Mouse (Mus musculus): Measurements from ENCODE around the gene Zfp668. TPM values are rescaled to one million over a fixed set of nuclear protein-coding genes. Genes with fewer than 3 reads are reported as not detected.

The Zfp668 gene
- total and polyA plus RNA-seq, 3 experiments: 2.4 to 8.6 (median 5.9) TPM

GRCm38 (mm10) chr7:127867641-127868040 lies 9.0 kb downstream of the Zfp668 start:
- Histone ChIP-seq H3K9ac (ENCODE audit: insufficient read depth, low read depth) (no peak overlapping the region), H3K36me3 (replicated peaks in 1 of 2; ENCODE audit: control insufficient read depth in 1 of 2, insufficient read depth in 1 of 2, low read length in 1 of 2) (peaks cover 28 to 73% of the 10 kb centered on the region in 2 experiments), H3K4me2 (ENCODE audit: insufficient read depth, low read depth, poor library complexity, severe bottlenecking) (no peak overlapping the region), H3K27ac (ENCODE audit: insufficient read depth, low read depth) (no peak overlapping the region), H3K9me3 (replicated peaks; ENCODE audit: low read length) (no peaks in the 10 kb centered on the region), H3K4me1 (ENCODE audit: control insufficient read depth in 1 of 2, insufficient read depth in 2 of 2) (peaks cover 0 to 6% of the 10 kb centered on the region in 2 experiments; a peak in 1 of 4 replicates), H3K79me2 (replicated peaks; ENCODE audit: control insufficient read depth, extremely low read depth, insufficient read depth, poor library complexity, severe bottlenecking) (no peaks in the 10 kb centered on the region; the same call in 1 of the 2 replicates), H3K4me3 (replicated peaks in 1 of 3; ENCODE audit: low read depth in 2 of 3, low read length in 2 of 3, poor library complexity in 1 of 3) (no peak overlapping the region), H3K27me3 (replicated peaks) (no peaks in the 10 kb centered on the region)
- in situ Hi-C loops (cut with MboI; ENCODE audit: low pct_ligation_motif_present, low pct_unique_long_range_greater_than_20kb, low sequenced_read_pairs): no loop called here
- TF ChIP-seq USF1 (IDR thresholded peaks at IDR 0.05; ENCODE audit: low read depth, low read length) (no peak), ZNF384 (IDR thresholded peaks at IDR 0.05; ENCODE audit: low read depth, low read length) (no peak), JUN (IDR thresholded peaks at IDR 0.05; ENCODE audit: insufficient read depth, low read depth, low read length) (no peak), JUND (conservative IDR thresholded peaks at IDR 0.05; ENCODE audit: low read depth, low read length) (no peak), MEF2A (IDR thresholded peaks at IDR 0.05; ENCODE audit: borderline replicate concordance, low read depth, low read length) (no peak), ZKSCAN1 (IDR thresholded peaks at IDR 0.05; ENCODE audit: borderline replicate concordance, low read depth, low read length) (no peak), RAD21 (IDR thresholded peaks at IDR 0.05; ENCODE audit: low read depth, low read length) (no peak), IRF4 (IDR thresholded peaks at IDR 0.05; ENCODE audit: low read depth, low read length) (no peak), POLR2A (IDR thresholded peaks at IDR 0.05; ENCODE audit: low read depth, low read length) (no peak), SMC3 (IDR thresholded peaks at IDR 0.05; ENCODE audit: low read depth, low read length) (no peak), TBP (conservative IDR thresholded peaks at IDR 0.05; ENCODE audit: low read depth, low read length) (no peak), ETS1 (conservative IDR thresholded peaks at IDR 0.05; ENCODE audit: low read depth, low read length) (no peak), MAZ (IDR thresholded peaks at IDR 0.05; ENCODE audit: low read depth, low read length) (no peak), EP300 (IDR thresholded peaks at IDR 0.05; ENCODE audit: low read length) (no peak), TCF12 (IDR thresholded peaks at IDR 0.05; ENCODE audit: low read depth, low read length) (no peak), MYC (IDR thresholded peaks at IDR 0.05; ENCODE audit: low read depth, low read length) (no peak), E2F4 (IDR thresholded peaks at IDR 0.05; ENCODE audit: insufficient replicate concordance, low read depth, low read length) (no peak)
- dilution Hi-C loops (cut with MboI; ENCODE audit: extremely low pct_ligation_motif_present, extremely low pct_unique_long_range_greater_than_20kb, low sequenced_read_pairs): no loop called here
- DNase-seq (ENCODE audit: extremely low read depth): no peak

- Histone ChIP-seq H3K79me2 (replicated peaks; ENCODE audit: control insufficient read depth, extremely low read depth, insufficient read depth, poor library complexity, severe bottlenecking) (no peaks in the 10 kb centered on the region; the same call in 1 of the 2 replicates), H3K36me3 (replicated peaks in 1 of 2; ENCODE audit: control insufficient read depth in 1 of 2, insufficient read depth in 1 of 2, low read length in 1 of 2) (peaks cover 28 to 67% of the 10 kb centered on the region in 2 experiments), H3K4me3 (replicated peaks in 1 of 3; ENCODE audit: low read depth in 2 of 3, low read length in 2 of 3, poor library complexity in 1 of 3) (no peak overlapping the region), H3K9me3 (replicated peaks; ENCODE audit: low read length) (no peaks in the 10 kb centered on the region), H3K9ac (ENCODE audit: insufficient read depth, low read depth) (no peak overlapping the region), H3K27me3 (replicated peaks) (no peaks in the 10 kb centered on the region), H3K27ac (ENCODE audit: insufficient read depth, low read depth) (no peak overlapping the region), H3K4me2 (ENCODE audit: insufficient read depth, low read depth, poor library complexity, severe bottlenecking) (no peak overlapping the region), H3K4me1 (ENCODE audit: control insufficient read depth in 1 of 2, insufficient read depth in 2 of 2) (no peaks in the 10 kb centered on the region)
- TF ChIP-seq CTCF (conservative IDR thresholded peaks at IDR 0.05 in 1 of 2, IDR thresholded peaks at IDR 0.05 in 1 of 2; ENCODE audit: low read depth in 2 of 2, low read length in 2 of 2) (no peak), E2F4 (IDR thresholded peaks at IDR 0.05; ENCODE audit: insufficient replicate concordance, low read depth, low read length) (no peak), USF1 (IDR thresholded peaks at IDR 0.05; ENCODE audit: low read depth, low read length) (no peak), ETS1 (conservative IDR thresholded peaks at IDR 0.05; ENCODE audit: low read depth, low read length) (no peak)
- in situ Hi-C loops (cut with MboI; ENCODE audit: low pct_ligation_motif_present, low pct_unique_long_range_greater_than_20kb, low sequenced_read_pairs): no loop called here
- no peak for DNase-seq (ENCODE audit: extremely low read depth)
- dilution Hi-C loops (cut with MboI; ENCODE audit: extremely low pct_ligation_motif_present, extremely low pct_unique_long_range_greater_than_20kb, low sequenced_read_pairs): no loop called here
These were observed 10.2 kb downstream of the Zfp668 start for GRCm38 (mm10) chr7:127866434-127866833.

All from CH12.LX (cell line).